Mouse (Mus musculus): Measurements from ENCODE around the gene Prodh2. TPM values are rescaled to one million over a fixed set of nuclear protein-coding genes. Genes with fewer than 3 reads are reported as not detected.

Prodh2 gene
- polyA plus RNA-seq, 1 experiment from 2014 or later, result 205 TPM

DNA sequence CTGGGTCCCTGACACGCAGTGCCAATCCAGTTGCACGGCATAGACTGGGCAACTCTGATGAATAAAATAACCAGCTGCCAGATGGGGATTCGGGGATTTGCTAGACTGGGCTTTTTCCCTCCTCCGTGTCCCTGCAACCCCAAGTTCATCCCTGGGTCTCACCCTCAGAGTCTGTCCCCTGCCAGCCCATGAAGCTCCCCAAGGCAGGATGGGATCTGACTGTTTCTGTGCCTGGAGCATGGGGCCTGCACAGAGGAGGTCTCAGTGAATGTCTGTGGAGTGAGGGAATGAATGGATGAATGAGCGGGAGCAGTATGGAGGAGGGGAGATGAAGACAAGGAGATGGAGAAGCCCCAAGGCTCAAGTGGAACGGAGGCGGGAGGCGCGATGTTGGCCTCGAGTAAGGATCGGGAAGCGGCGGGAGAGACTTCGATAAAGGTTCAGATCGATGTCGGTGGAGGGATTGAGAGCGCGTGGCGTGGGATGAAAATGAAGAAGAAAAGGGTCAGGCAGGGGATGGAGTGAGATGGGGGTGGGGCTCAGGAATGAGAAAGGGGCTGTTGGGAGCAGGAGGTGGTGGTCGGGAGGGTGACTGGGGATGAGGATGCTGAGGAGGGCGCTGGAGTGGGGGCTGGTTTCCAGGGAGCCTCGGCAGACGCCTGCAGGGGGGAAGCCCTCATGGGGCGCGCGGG, 40.7 kb downstream of the Prodh2 start:
- H3K27ac ChIP-seq (ENCODE audit: low read depth), result peak overlapping the region; percentile 57; the same call in 1 of the 2 replicates
- DNase-seq, result peak; percentile 14
- 16% methylated on average over 25 of the region's 26 CpGs for WGBS (ENCODE audit: insufficient replicate concordance)

DNA sequence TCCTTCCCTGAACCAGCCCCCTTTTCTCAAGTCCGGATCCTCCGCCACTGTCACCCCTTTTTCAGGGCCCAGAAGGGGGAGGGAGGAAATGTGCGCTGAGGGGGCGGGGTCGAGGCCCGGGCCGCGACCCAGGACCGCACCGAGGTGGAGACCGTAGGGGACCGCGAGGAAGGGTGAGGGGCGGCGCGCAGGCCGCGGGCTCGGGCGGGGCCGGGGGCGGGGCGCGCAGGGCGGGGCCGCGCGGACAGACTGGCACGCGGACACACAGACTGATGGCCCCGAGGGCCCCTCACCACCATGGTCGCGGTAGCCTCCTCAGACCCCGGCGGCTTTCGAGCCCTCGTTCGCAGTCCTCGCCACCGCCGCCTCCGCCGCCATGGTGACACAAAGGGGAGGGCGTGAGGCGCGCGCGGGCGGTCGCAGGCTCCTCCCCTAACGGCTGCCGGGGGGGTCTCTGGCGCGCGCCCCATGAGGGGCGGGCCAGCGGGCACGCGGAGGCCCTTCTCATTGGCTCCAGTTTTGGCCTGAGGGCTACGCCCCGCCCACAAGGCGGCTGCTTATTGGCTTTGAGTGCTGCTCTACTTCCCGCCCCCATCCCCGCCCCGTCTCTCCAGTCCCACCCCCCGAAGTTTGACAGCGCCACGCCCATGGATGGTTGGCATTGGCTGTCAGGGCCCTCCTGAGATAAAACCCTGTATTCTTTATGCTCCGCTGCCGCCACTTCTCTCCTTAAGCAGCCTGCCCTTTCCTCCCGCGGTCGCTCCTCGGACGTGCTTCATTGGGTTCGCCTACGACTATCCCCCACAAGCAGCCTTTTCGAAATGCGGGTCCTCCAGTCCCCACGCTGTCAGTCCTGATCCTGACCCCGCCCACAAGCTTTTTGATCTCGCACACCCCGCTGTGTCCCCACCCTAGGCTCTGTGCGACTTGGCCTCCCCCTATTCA, 41.5 kb downstream of the Prodh2 start, which contains the start of gene Arhgap33:
Arhgap33 (minus strand) TSS at position 428 of the 945 bp plus-strand sequence.
- ATAC-seq, result peak; percentile 97
- Histone ChIP-seq H3K4me1 (ENCODE audit: insufficient read depth) (peaks cover 14% of the 10 kb centered on the region), H3K9ac (replicated peaks) (peak within 1 kb of the TSS; percentile 76), H3K4me3 (ENCODE audit: low read depth, low read length) (peak within 1 kb of the TSS; percentile 73), H3K27ac (ENCODE audit: low read depth) (peak within 1 kb of the TSS; percentile 57), H3K27me3 (ENCODE audit: insufficient read depth, low read length) (no peaks in the 10 kb centered on the region), H3K4me2 (ENCODE audit: low read depth, low read length) (peak within 1 kb of the TSS; percentile 100), H3K36me3 (replicated peaks; ENCODE audit: insufficient read depth, low read length) (peaks cover 12% of the 10 kb centered on the region), H3K9me3 (ENCODE audit: low read length) (no peaks in the 10 kb centered on the region)
- DNase-seq, result peak; percentile 98
- WGBS (ENCODE audit: insufficient replicate concordance), result under 1% methylated on average over 44 of the region's 84 CpGs
- TF ChIP-seq EP300 (IDR thresholded peaks at IDR 0.05; ENCODE audit: low read depth) (no peak), CTCF (IDR thresholded peaks at IDR 0.05; ENCODE audit: low read depth) (no peak)

More for the DNA sequence above, 40.7 kb downstream of the Prodh2 start:
- H3K9ac ChIP-seq (replicated peaks), result peak overlapping the region; percentile 76
- H3K4me3 ChIP-seq (ENCODE audit: low read depth, low read length), result peak overlapping the region; percentile 73
- H3K9me3 ChIP-seq (ENCODE audit: low read length), result no peaks in the 10 kb centered on the region
- ATAC-seq, result no peak
- peaks cover 16% of the 10 kb centered on the region for H3K36me3 ChIP-seq (replicated peaks; ENCODE audit: insufficient read depth, low read length)
- peaks cover 14% of the 10 kb centered on the region for H3K4me1 ChIP-seq (ENCODE audit: insufficient read depth)
- H3K4me2 ChIP-seq (ENCODE audit: low read depth, low read length), result peak overlapping the region; percentile 100
- H3K27me3 ChIP-seq (ENCODE audit: insufficient read depth, low read length), result no peaks in the 10 kb centered on the region
- TF ChIP-seq CTCF (IDR thresholded peaks at IDR 0.05; ENCODE audit: low read depth) (no peak), EP300 (IDR thresholded peaks at IDR 0.05; ENCODE audit: low read depth) (no peak)

DNA sequence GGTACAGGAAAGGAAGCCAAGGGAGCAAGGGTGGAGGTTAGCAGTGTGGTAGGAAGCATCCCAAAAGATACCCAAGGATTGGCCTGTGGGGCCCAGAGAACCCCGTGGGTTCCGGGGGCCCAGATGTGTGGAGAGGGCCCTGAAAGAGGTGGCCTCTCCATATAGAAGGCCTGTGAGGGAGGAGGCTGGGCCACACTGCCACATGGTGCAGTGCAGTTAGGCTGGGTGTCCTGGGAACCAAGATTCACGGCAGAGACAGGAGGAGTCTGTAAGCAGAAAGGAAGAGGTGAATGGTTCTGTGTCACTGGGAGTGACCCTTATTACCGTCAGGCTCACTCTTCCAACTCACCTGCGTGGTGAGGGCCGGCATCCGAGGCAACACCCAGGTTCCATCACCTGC, 47.1 kb downstream of the Prodh2 start:
- H3K4me2 ChIP-seq (ENCODE audit: low read depth, low read length), result no peak overlapping the region
- WGBS (ENCODE audit: insufficient replicate concordance), result 81% methylated on average over 7 of the region's 7 CpGs
- ATAC-seq, result no peak
- no peaks in the 10 kb centered on the region for H3K9me3 ChIP-seq (ENCODE audit: low read length)
- H3K27me3 ChIP-seq (ENCODE audit: insufficient read depth, low read length), result no peaks in the 10 kb centered on the region
- TF ChIP-seq CTCF (IDR thresholded peaks at IDR 0.05; ENCODE audit: low read depth), result no peak
- no peak for TF ChIP-seq EP300 (IDR thresholded peaks at IDR 0.05; ENCODE audit: low read depth)
- no peak overlapping the region for H3K9ac ChIP-seq (replicated peaks)
- DNase-seq, result peak; percentile 8
- H3K27ac ChIP-seq (ENCODE audit: low read depth), result no peak overlapping the region
- H3K4me1 ChIP-seq (ENCODE audit: insufficient read depth), result peaks cover 3% of the 10 kb centered on the region
- no peak overlapping the region for H3K4me3 ChIP-seq (ENCODE audit: low read depth, low read length)
- H3K36me3 ChIP-seq (replicated peaks; ENCODE audit: insufficient read depth, low read length), result peaks cover 4% of the 10 kb centered on the region; the same call in 1 of the 2 replicates

DNA sequence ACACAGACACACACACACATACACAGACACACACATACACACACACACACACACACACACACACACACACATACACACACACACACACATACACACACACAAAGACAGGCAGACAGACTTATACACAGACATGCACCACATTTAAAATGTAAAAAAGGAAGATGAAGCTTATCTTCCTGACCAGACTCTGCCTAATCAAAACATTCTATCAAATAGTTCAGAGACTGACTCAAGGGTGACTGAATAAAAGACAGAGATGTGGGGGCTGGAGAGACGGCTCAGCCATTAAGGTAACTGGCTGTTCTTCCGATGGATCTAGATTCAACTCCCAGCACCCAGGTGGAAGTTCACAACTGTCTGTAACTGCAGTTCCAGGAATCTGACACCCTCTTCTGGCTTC, 50.9 kb downstream of the Prodh2 start:
- Histone ChIP-seq H3K36me3 (replicated peaks; ENCODE audit: insufficient read depth, low read length) (peaks cover 14% of the 10 kb centered on the region; the same call in 1 of the 2 replicates), H3K4me2 (ENCODE audit: low read depth, low read length) (no peak overlapping the region), H3K9me3 (ENCODE audit: low read length) (no peaks in the 10 kb centered on the region), H3K27me3 (ENCODE audit: insufficient read depth, low read length) (no peaks in the 10 kb centered on the region), H3K27ac (ENCODE audit: low read depth) (no peak overlapping the region), H3K4me1 (ENCODE audit: insufficient read depth) (no peaks in the 10 kb centered on the region), H3K9ac (replicated peaks) (no peak overlapping the region), H3K4me3 (ENCODE audit: low read depth, low read length) (no peak overlapping the region)
- DNase-seq (no peak), ATAC-seq (no peak)
- TF ChIP-seq EP300 (IDR thresholded peaks at IDR 0.05; ENCODE audit: low read depth) (no peak), CTCF (IDR thresholded peaks at IDR 0.05; ENCODE audit: low read depth) (no peak)
- WGBS (ENCODE audit: insufficient replicate concordance), result 52% methylated on average over 2 of the region's 2 CpGs

DNA sequence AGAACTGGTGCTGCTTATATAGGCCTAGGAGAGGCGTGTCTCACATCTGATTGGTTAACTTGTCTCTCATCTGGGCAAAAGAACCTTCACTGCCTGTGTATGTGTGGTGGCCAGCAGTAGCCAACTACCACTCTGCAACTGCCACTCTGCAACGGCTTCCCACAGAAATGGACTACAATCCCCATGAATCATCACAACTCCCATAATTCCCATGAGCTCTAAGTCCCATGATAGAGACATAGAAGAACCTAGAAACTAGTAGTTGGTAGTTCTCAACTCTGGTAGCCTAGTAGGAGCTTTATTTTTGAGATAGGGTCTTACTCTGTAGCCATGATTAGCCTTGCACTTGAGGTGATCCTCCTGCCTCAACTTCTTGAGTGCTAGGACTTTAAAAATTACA, 56.5 kb downstream of the Prodh2 start:
- Histone ChIP-seq H3K9me3 (ENCODE audit: low read length) (no peaks in the 10 kb centered on the region), H3K4me3 (ENCODE audit: low read depth, low read length) (no peak overlapping the region), H3K4me1 (ENCODE audit: insufficient read depth) (peaks cover 13% of the 10 kb centered on the region), H3K27me3 (ENCODE audit: insufficient read depth, low read length) (no peaks in the 10 kb centered on the region), H3K9ac (replicated peaks) (no peak overlapping the region), H3K4me2 (ENCODE audit: low read depth, low read length) (no peak overlapping the region), H3K27ac (ENCODE audit: low read depth) (no peak overlapping the region), H3K36me3 (replicated peaks; ENCODE audit: insufficient read depth, low read length) (peaks cover 20% of the 10 kb centered on the region)
- ATAC-seq (no peak), DNase-seq (no peak)
- 81% methylated on average over 2 of the region's 2 CpGs for WGBS (ENCODE audit: insufficient replicate concordance)
- TF ChIP-seq CTCF (IDR thresholded peaks at IDR 0.05; ENCODE audit: low read depth) (no peak), EP300 (IDR thresholded peaks at IDR 0.05; ENCODE audit: low read depth) (no peak)

DNA sequence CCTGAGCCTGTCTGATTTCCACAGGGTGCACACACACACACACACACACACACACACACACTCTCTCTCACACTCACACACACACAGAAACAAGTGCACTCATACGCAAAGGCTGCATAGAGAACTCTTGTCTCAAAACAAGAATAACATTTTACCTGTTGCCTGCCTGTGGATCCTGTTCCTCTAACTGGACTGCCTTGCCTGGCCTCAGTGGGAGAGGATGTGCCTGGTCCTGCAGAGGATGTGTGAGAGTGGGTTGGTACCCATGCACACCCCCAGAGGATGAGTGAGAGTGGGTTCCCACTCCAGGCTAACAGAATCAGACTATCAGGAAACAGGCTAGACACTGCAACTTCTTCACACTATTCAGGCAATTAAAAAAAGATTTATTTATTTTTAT, 57.2 kb downstream of the Prodh2 start:
- TF ChIP-seq CTCF (IDR thresholded peaks at IDR 0.05; ENCODE audit: low read depth) (no peak), EP300 (IDR thresholded peaks at IDR 0.05; ENCODE audit: low read depth) (no peak)
- Histone ChIP-seq H3K36me3 (replicated peaks; ENCODE audit: insufficient read depth, low read length) (peaks cover 24% of the 10 kb centered on the region), H3K4me1 (ENCODE audit: insufficient read depth) (peaks cover 13% of the 10 kb centered on the region), H3K9ac (replicated peaks) (no peak overlapping the region), H3K9me3 (ENCODE audit: low read length) (no peaks in the 10 kb centered on the region), H3K27me3 (ENCODE audit: insufficient read depth, low read length) (no peaks in the 10 kb centered on the region), H3K27ac (ENCODE audit: low read depth) (no peak overlapping the region), H3K4me3 (ENCODE audit: low read depth, low read length) (no peak overlapping the region), H3K4me2 (ENCODE audit: low read depth, low read length) (no peak overlapping the region)
- ATAC-seq (no peak), DNase-seq (no peak)
- 92% methylated on average over 1 of the region's 1 CpGs for WGBS (ENCODE audit: insufficient replicate concordance)
